In genomic region chr8:87734902-87735301, GRCm38 (mm10) we compare ENCODE assay signal across 13 mouse cellular contexts.
A peak's percentile ranks its signal among the peaks of the same experiment; 100 is the strongest.
DNase-seq lines count a peak whose midpoint lies in the region; ATAC-seq and TF ChIP-seq lines count a peak whose summit lies in the region.
"Had no signal": no experiment of that assay in that cellular context is flagged by ENCODE, and none has a peak within 500 bp of the region (broad histone marks: within the 10 kb centered on the region; RNA-seq: fewer than 3 reads in every experiment).

No protein-coding gene starts in this region.

- H3K27ac ChIP-seq in heart, embryonic 15.5 days = 0 out of 2 replicates have a peak overlapping the region, but pooled peaks have one; percentile 8
- H3K27ac ChIP-seq in embryonic facial prominence, embryonic 14.5 days (replicated peaks; ENCODE audit: low read depth, low read length) = peak overlapping the region; percentile 28; the same call in 1 of the 2 replicates
- H3K27ac ChIP-seq in limb, embryonic 11.5 days (replicated peaks; ENCODE audit: low read depth, low read length) = no peak overlapping the region
- peak overlapping the region; percentile 43 for H3K27ac ChIP-seq in midbrain, postnatal 0 days (ENCODE audit: low read depth, low read length)

- TF ChIP-seq CTCF in midbrain, postnatal 0 days (IDR thresholded peaks at IDR 0.05) = no peak

- DNase-seq in heart, adult 8-10 months (ENCODE audit: low spot score) = no peak
- no peak for DNase-seq in embryonic facial prominence, embryonic 14.5 days (ENCODE audit: low spot score)
- DNase-seq in limb, embryonic 11.5 days (ENCODE audit: low spot score) = no peak
- DNase-seq in midbrain, postnatal 0 days (ENCODE audit: low spot score) = no peak
- no peak for DNase-seq in embryo, embryonic 11 days
- DNase-seq in layer of hippocampus, postnatal 14 days (ENCODE audit: low spot score in 2 of 2) = no peak
- DNase-seq: gastrocnemius, postnatal 10 days; heart, postnatal 4 days; left cerebral cortex, postnatal 4 days; lung, embryonic 14.5 days; thymus, postnatal 36 days had no signal

- no peaks in the 10 kb centered on the region for H3K9me3 ChIP-seq in heart, embryonic 15.5 days (replicated peaks)
- no peaks in the 10 kb centered on the region for H3K9me3 ChIP-seq in embryonic facial prominence, embryonic 14.5 days (ENCODE audit: control insufficient read depth, low read length)
- no peaks in the 10 kb centered on the region for H3K9me3 ChIP-seq in limb, embryonic 11.5 days (ENCODE audit: control insufficient read depth, low read length)
- no peaks in the 10 kb centered on the region for H3K9me3 ChIP-seq in midbrain, postnatal 0 days (ENCODE audit: low read length)
- H3K9me3 ChIP-seq: megakaryocyte, embryonic 14.5 days had no signal

- H3K4me1 ChIP-seq in heart, embryonic 15.5 days (replicated peaks) = peaks cover 15% of the 10 kb centered on the region
- H3K4me1 ChIP-seq in embryonic facial prominence, embryonic 14.5 days (ENCODE audit: control insufficient read depth, insufficient read depth, low read length) = peaks cover 9% of the 10 kb centered on the region
- peaks cover 10% of the 10 kb centered on the region for H3K4me1 ChIP-seq in limb, embryonic 11.5 days (ENCODE audit: control insufficient read depth, insufficient read depth, low read length)
- H3K4me1 ChIP-seq in midbrain, postnatal 0 days (ENCODE audit: insufficient read depth, low read length) = peaks cover 4% of the 10 kb centered on the region; the same call in 1 of the 2 replicates

- no peak overlapping the region for H3K4me3 ChIP-seq in heart, embryonic 15.5 days
- H3K4me3 ChIP-seq in embryonic facial prominence, embryonic 14.5 days (ENCODE audit: low read depth, low read length) = no peak overlapping the region
- H3K4me3 ChIP-seq in limb, embryonic 11.5 days (ENCODE audit: low read depth, low read length) = no peak overlapping the region
- no peak overlapping the region for H3K4me3 ChIP-seq in midbrain, postnatal 0 days (ENCODE audit: low read depth, low read length)
- H3K4me3 ChIP-seq: megakaryocyte, embryonic 14.5 days had no signal

- no peaks in the 10 kb centered on the region for H3K36me3 ChIP-seq in heart, embryonic 15.5 days
- H3K36me3 ChIP-seq in embryonic facial prominence, embryonic 14.5 days (ENCODE audit: control insufficient read depth, insufficient read depth, low read length) = no peaks in the 10 kb centered on the region
- no peaks in the 10 kb centered on the region; the same call in 1 of the 2 replicates for H3K36me3 ChIP-seq in limb, embryonic 11.5 days (ENCODE audit: control insufficient read depth, insufficient read depth, low read length)
- 0 out of 2 replicates have a peak, but pooled peaks cover 4% of the 10 kb centered on the region for H3K36me3 ChIP-seq in midbrain, postnatal 0 days (ENCODE audit: insufficient read depth, low read length)

- no peak for ATAC-seq in heart, embryonic 15.5 days (replicated peaks; ENCODE audit: insufficient number of reproducible peaks, insufficient read depth, low FRiP score, low read depth)
- ATAC-seq in embryonic facial prominence, embryonic 14.5 days (ENCODE audit: low read depth) = no peak
- no peak for ATAC-seq in limb, embryonic 11.5 days (ENCODE audit: insufficient number of reproducible peaks, low FRiP score, low TSS enrichment, low read depth)
- no peak for ATAC-seq in midbrain, postnatal 0 days (ENCODE audit: low FRiP score)

- H3K4me2 ChIP-seq in heart, embryonic 15.5 days = no peak overlapping the region
- no peak overlapping the region for H3K4me2 ChIP-seq in embryonic facial prominence, embryonic 14.5 days (ENCODE audit: low read depth, low read length)
- H3K4me2 ChIP-seq in limb, embryonic 11.5 days (ENCODE audit: low read depth, severe bottlenecking) = no peak overlapping the region
- no peak overlapping the region for H3K4me2 ChIP-seq in midbrain, postnatal 0 days (ENCODE audit: low read depth, low read length, poor library complexity, severe bottlenecking)
- H3K4me2 ChIP-seq: lung, embryonic 14.5 days had no signal

- no peaks in the 10 kb centered on the region for H3K27me3 ChIP-seq in heart, embryonic 15.5 days
- H3K27me3 ChIP-seq in embryonic facial prominence, embryonic 14.5 days (replicated peaks; ENCODE audit: control insufficient read depth, insufficient read depth, low read length) = no peaks in the 10 kb centered on the region
- no peaks in the 10 kb centered on the region for H3K27me3 ChIP-seq in limb, embryonic 11.5 days (ENCODE audit: control insufficient read depth, insufficient read depth, low read length)
- no peaks in the 10 kb centered on the region for H3K27me3 ChIP-seq in midbrain, postnatal 0 days (ENCODE audit: insufficient read depth, low read length)

- 44% methylated on average over 4 of the region's 4 CpGs for WGBS in heart, embryonic 15.5 days
- WGBS in embryonic facial prominence, embryonic 14.5 days = 45% methylated on average over 4 of the region's 4 CpGs
- WGBS in limb, embryonic 11.5 days = 69% methylated on average over 4 of the region's 4 CpGs
- 36% methylated on average over 4 of the region's 4 CpGs for WGBS in midbrain, postnatal 0 days

- H3K9ac ChIP-seq in heart, embryonic 15.5 days = no peak overlapping the region
- H3K9ac ChIP-seq in embryonic facial prominence, embryonic 14.5 days (ENCODE audit: low read depth, low read length) = peak overlapping the region; percentile 40; the same call in 1 of the 2 replicates
- H3K9ac ChIP-seq in limb, embryonic 11.5 days (ENCODE audit: low read length) = peak overlapping the region; percentile 17; the same call in 1 of the 2 replicates
- no peak overlapping the region for H3K9ac ChIP-seq in midbrain, postnatal 0 days (replicated peaks; ENCODE audit: low read length, poor library complexity, severe bottlenecking)
- H3K9ac ChIP-seq: lung, embryonic 14.5 days had no signal

Comparison
In these comparisons a context has a peak if more than half of its experiments do, and no peak if none do; other contexts are left out.
1. H3K9ac ChIP-seq: peak in embryonic facial prominence, embryonic 14.5 days (single experiment) and limb, embryonic 11.5 days (single experiment); none in heart, embryonic 15.5 days (single experiment) and midbrain, postnatal 0 days (single experiment).